Mouse (Mus musculus) left cerebral cortex, postnatal 25 days (tissue): ENCODE measurements around the gene Iscu. TPM values are rescaled to one million over a fixed set of nuclear protein-coding genes. Genes with fewer than 3 reads are reported as not detected.
"Not testable (repeated sequence)": the region's sequence is repeated elsewhere in the genome, so short reads cannot be mapped to it uniquely, and the experiment has no call there.

Experiments used
- DNase-seq, 2 experiments: peaks; one replicate each; pipeline ENCODE4 v3.0.0; 2022; ENCODE audit warnings: low spot score in 2 of 2, mixed read lengths in 1 of 2
- intact Hi-C: fragments of 180-260 bp; cut with DNase I; formaldehyde crosslinking; loops from one replicate; pipeline ENCODE4 v1.15.1; 2025
- total RNA-seq, 2 experiments: library from RNA; stranded (reverse); gene quantifications; 2 replicates each; pipeline ENCODE4 v1.2.3; 2021

Iscu gene
- total RNA-seq, 2 experiments from 2014 or later: 110 to 116 TPM

- intact Hi-C loops: no loop called here
Measured at GRCm38 (mm10) chr5:113748556-113749331, 23.8 kb upstream of the Iscu start.

GRCm38 (mm10) chr5:113751521-113752157 lies 20.9 kb upstream of the Iscu start:
- no peak for DNase-seq
- intact Hi-C loops: no loop called here

More at GRCm38 (mm10) chr5:113748556-113749331, 23.8 kb upstream of the Iscu start:
- DNase-seq: no peak

- intact Hi-C loops: no loop called here
- no peak for DNase-seq
Measured at GRCm38 (mm10) chr5:113755347-113756030, 17.1 kb upstream of the Iscu start.

- intact Hi-C loops: no loop called here
Measured at GRCm38 (mm10) chr5:113761585-113761984, 11.0 kb upstream of the Iscu start.

GRCm38 (mm10) chr5:113764426-113764825 lies 8.1 kb upstream of the Iscu start:
- intact Hi-C loops: no loop called here
- no peak for DNase-seq

More at GRCm38 (mm10) chr5:113761585-113761984, 11.0 kb upstream of the Iscu start:
- DNase-seq: no peak

GRCm38 (mm10) chr5:113765641-113766526 lies 6.7 kb upstream of the Iscu start:
- intact Hi-C loops: no loop called here

GRCm38 (mm10) chr5:113768806-113769205 lies 3.7 kb upstream of the Iscu start:
- DNase-seq: peak in 1 of 2 experiments; percentile 72
- intact Hi-C loops: no loop called here

More at GRCm38 (mm10) chr5:113765641-113766526, 6.7 kb upstream of the Iscu start:
- peak in 1 of 2 experiments; percentile 22 for DNase-seq

- intact Hi-C loops: loop anchor here (2.0 to 5.0 kb wide), 3 partner anchors 35 to 611 kb away; partner anchors contain the start of genes Kctd10 and Ube3b
Measured at GRCm38 (mm10) chr5:113771213-113772162, 1.1 kb upstream of the Iscu start.

GRCm38 (mm10) chr5:113772905-113773519 lies 464 bp downstream of the Iscu start:
- DNase-seq: no peak
- intact Hi-C loops: loop anchor here (1.0 to 5.0 kb wide), 4 partner anchors 42 to 609 kb away; partner anchors contain the start of genes Kctd10 and Ube3b

More at GRCm38 (mm10) chr5:113771213-113772162, 1.1 kb upstream of the Iscu start:
- DNase-seq: peak; percentile 91 to 93

GRCm38 (mm10) chr5:113773664-113774063 lies 1.1 kb downstream of the Iscu start:
- intact Hi-C loops: loop anchor here (1.0 to 5.0 kb wide), 4 partner anchors 42 to 609 kb away; partner anchors contain the start of genes Kctd10 and Ube3b

GRCm38 (mm10) chr5:113775585-113775984 lies 3.0 kb downstream of the Iscu start:
- intact Hi-C loops: no loop called here
- DNase-seq: no peak

More at GRCm38 (mm10) chr5:113773664-113774063, 1.1 kb downstream of the Iscu start:
- peak; percentile 86 to 88 for DNase-seq

GRCm38 (mm10) chr5:113776128-113776895 lies 3.8 kb downstream of the Iscu start:
- DNase-seq: no peak
- intact Hi-C loops: loop anchor here (1.0 kb wide), 1 partner anchor 66 kb away; no protein-coding TSS in a partner anchor

- DNase-seq: peak in 1 of 2 experiments; percentile 27
- intact Hi-C loops: loop anchor here (1.0 kb wide), 1 partner anchor 65 kb away; no protein-coding TSS in a partner anchor
Measured at GRCm38 (mm10) chr5:113776896-113777226, 4.3 kb downstream of the Iscu start.

- intact Hi-C loops, DNase-seq: not testable (repeated sequence)
Measured at GRCm38 (mm10) chr5:113777728-113778127, 5.2 kb downstream of the Iscu start.

GRCm38 (mm10) chr5:113779569-113779968 lies 7.0 kb downstream of the Iscu start:
- intact Hi-C loops: no loop called here
- no peak for DNase-seq

- intact Hi-C loops: no loop called here
Measured at GRCm38 (mm10) chr5:113780082-113780752, 7.7 kb downstream of the Iscu start.

More at GRCm38 (mm10) chr5:113780082-113780752, 7.7 kb downstream of the Iscu start:
- no peak for DNase-seq
